Mouse (Mus musculus) hindbrain, embryonic 10.5 days (tissue): Measurements from ENCODE around the gene Hspbp1. TPM values are rescaled to one million over a fixed set of nuclear protein-coding genes. Genes with fewer than 3 reads are reported as not detected.

Source experiments
- DNase-seq: peaks from one replicate; pipeline ENCODE4 v3.0.0-alpha.2; 2017; ENCODE audit warnings: low spot score
- H3K27ac ChIP-seq: fragments of 300-500 bp; sonication (generic); 2 replicates; pipeline ENCODE4 v1.5.1; 2016; ENCODE audit warnings: mild to moderate bottlenecking, moderate library complexity
- H3K27me3 ChIP-seq: fragments of 300-500 bp; sonication (generic); 2 replicates; pipeline ENCODE4 v1.6.1; 2016; ENCODE audit warnings: mild to moderate bottlenecking; ENCODE audit not compliant: poor library complexity, insufficient read depth, severe bottlenecking
- H3K36me3 ChIP-seq: fragments of 300-500 bp; sonication (generic); 2 replicates; pipeline ENCODE4 v1.6.1; 2016; ENCODE audit warnings: mild to moderate bottlenecking, moderate library complexity
- H3K4me1 ChIP-seq: fragments of 300-500 bp; sonication (generic); replicated peaks from 2 replicates; pipeline ENCODE4 v1.6.1; 2016; ENCODE audit warnings: mild to moderate bottlenecking
- H3K4me3 ChIP-seq: fragments of 300-500 bp; sonication (generic); 2 replicates; pipeline ENCODE4 v1.5.1; 2016; ENCODE audit warnings: mild to moderate bottlenecking, moderate library complexity
- H3K9me3 ChIP-seq: fragments of 300-500 bp; sonication (generic); 2 replicates; pipeline ENCODE4 v1.6.1; 2016; ENCODE audit warnings: mild to moderate bottlenecking, moderate library complexity
- WGBS: fragments of 180-500 bp; shearing (Covaris S2); methylation state at CpG from one replicate; pipeline ENCODE4 v1.1.7; 2016; 5-methylcytosine and 5-hydroxymethylcytosine counted together
- polyA plus RNA-seq: library from polyadenylated mRNA; unstranded; fragments of >200 nt; fragmentation: Nextera tagmentation; extraction: Ambion mirVana; gene quantifications from 2 replicates; pipeline ENCODE4 v1.2.1, GENCODE M21; 2016

The Hspbp1 gene
- polyA plus RNA-seq, 1 experiment from 2014 or later, result 139 TPM

- DNase-seq, result peak; percentile 35
- 4% methylated on average over 34 of the region's 35 CpGs for WGBS
- Histone ChIP-seq H3K9me3 (0 out of 2 replicates have a peak, but pooled peaks cover 4% of the 10 kb centered on the region), H3K4me3 (peak overlapping the region; percentile 98), H3K27me3 (no peaks in the 10 kb centered on the region), H3K4me1 (peaks cover 26% of the 10 kb centered on the region), H3K36me3 (peaks cover 39% of the 10 kb centered on the region), H3K27ac (peak overlapping the region; percentile 100)
Observed at GRCm38 (mm10) chr7:4690951-4691653, 6.2 kb upstream of the Hspbp1 start.

DNA sequence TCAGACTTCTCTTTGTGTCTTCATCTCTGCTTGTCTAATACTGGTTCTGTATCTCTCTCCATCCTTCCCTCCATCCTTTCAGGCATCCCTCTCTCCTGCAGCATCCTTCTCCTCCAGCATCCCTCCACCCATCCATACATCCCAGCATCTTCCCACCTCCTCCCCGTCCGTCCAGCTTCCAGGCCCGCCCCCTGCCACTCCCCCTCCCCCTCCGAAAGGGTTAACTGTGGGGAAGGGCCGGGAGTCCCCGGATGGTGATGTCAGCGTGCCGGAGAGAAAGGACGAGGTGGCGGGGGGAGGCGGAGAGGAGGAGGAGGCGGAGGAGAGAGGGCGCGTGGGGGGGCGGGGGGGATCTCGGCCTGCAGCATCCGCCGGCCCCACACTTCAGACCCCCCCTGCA lies 5.5 kb upstream of the Hspbp1 start, which contains the start of gene Brsk1:
Gene Brsk1, plus strand, starts transcription at position 218 of the 400 bp plus-strand sequence.
- peak; percentile 95 for DNase-seq
- H3K4me3 ChIP-seq, result peak within 1 kb of the TSS; percentile 98
- H3K4me1 ChIP-seq, result peaks cover 26% of the 10 kb centered on the region
- H3K36me3 ChIP-seq, result peaks cover 32% of the 10 kb centered on the region
- 0% methylated on average over 9 of the region's 18 CpGs for WGBS
- peak within 1 kb of the TSS; percentile 100 for H3K27ac ChIP-seq
- 0 out of 2 replicates have a peak, but pooled peaks cover 4% of the 10 kb centered on the region for H3K9me3 ChIP-seq
- no peaks in the 10 kb centered on the region for H3K27me3 ChIP-seq

GRCm38 (mm10) chr7:4684203-4684602 lies 665 bp downstream of the Hspbp1 start:
- Histone ChIP-seq H3K4me3 (peak overlapping the region; percentile 69), H3K9me3 (no peaks in the 10 kb centered on the region), H3K36me3 (peaks cover 31% of the 10 kb centered on the region), H3K4me1 (peaks cover 14% of the 10 kb centered on the region), H3K27ac (peak overlapping the region; percentile 81), H3K27me3 (no peaks in the 10 kb centered on the region)
- WGBS, result 1% methylated on average over 13 of the region's 13 CpGs
- DNase-seq, result no peak

GRCm38 (mm10) chr7:4683307-4683706 lies 1.6 kb downstream of the Hspbp1 start:
- H3K36me3 ChIP-seq, result peaks cover 35% of the 10 kb centered on the region
- peaks cover 14% of the 10 kb centered on the region for H3K4me1 ChIP-seq
- H3K9me3 ChIP-seq, result no peaks in the 10 kb centered on the region
- 89% methylated on average over 5 of the region's 5 CpGs for WGBS
- no peak for DNase-seq
- H3K27me3 ChIP-seq, result no peaks in the 10 kb centered on the region
- H3K4me3 ChIP-seq, result no peak overlapping the region
- no peak overlapping the region for H3K27ac ChIP-seq

- Histone ChIP-seq H3K9me3 (no peaks in the 10 kb centered on the region), H3K36me3 (peaks cover 86% of the 10 kb centered on the region), H3K27ac (no peak overlapping the region), H3K27me3 (no peaks in the 10 kb centered on the region), H3K4me1 (no peaks in the 10 kb centered on the region), H3K4me3 (no peak overlapping the region)
- DNase-seq, result no peak
- WGBS, result 97% methylated on average over 7 of the region's 7 CpGs
Observed at GRCm38 (mm10) chr7:4675200-4675599, 9.7 kb downstream of the Hspbp1 start.

DNA sequence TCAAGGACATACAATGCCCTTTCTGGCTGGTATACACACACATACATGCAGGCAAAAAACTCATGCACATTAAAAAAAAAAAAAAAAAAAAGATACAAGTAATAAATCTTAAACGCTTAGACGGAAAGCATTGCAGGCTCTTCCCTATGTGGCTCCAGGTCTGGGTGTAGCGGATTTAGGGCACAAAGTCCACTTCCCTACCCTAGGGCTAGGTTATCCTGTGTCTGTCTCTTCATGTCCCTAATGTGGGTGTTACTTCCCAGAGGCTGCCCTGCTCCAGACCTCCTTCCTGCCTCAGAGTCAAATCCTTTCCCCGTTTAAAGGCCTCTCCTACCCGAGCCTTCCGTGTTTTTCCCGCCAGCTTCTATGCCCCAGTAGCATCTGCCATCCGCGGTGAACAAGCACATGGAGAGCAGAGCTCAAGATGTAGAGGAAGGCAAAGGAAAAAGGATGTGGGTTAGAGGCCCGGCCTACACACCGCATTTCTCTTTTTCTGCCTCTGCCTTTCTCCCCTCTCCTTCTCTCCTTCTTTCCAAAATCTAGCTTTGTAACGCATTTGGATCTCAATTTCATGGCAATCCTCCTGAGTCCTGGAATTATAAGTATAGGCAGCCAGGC lies 10.6 kb downstream of the Hspbp1 start:
- H3K9me3 ChIP-seq, result no peaks in the 10 kb centered on the region
- no peak overlapping the region for H3K27ac ChIP-seq
- no peak overlapping the region for H3K4me3 ChIP-seq
- no peak for DNase-seq
- peaks cover 88% of the 10 kb centered on the region for H3K36me3 ChIP-seq
- no peaks in the 10 kb centered on the region for H3K4me1 ChIP-seq
- 96% methylated on average over 12 of the region's 12 CpGs for WGBS
- no peaks in the 10 kb centered on the region for H3K27me3 ChIP-seq

- Histone ChIP-seq H3K27me3 (no peaks in the 10 kb centered on the region), H3K4me3 (no peak overlapping the region), H3K36me3 (peaks cover 92% of the 10 kb centered on the region), H3K9me3 (no peaks in the 10 kb centered on the region), H3K27ac (no peak overlapping the region), H3K4me1 (no peaks in the 10 kb centered on the region)
- 77% methylated on average over 4 of the region's 4 CpGs for WGBS
- no peak for DNase-seq
Observed at GRCm38 (mm10) chr7:4671956-4672355, 12.9 kb downstream of the Hspbp1 start.

GRCm38 (mm10) chr7:4670655-4671255 lies 14.1 kb downstream of the Hspbp1 start:
- no peaks in the 10 kb centered on the region for H3K9me3 ChIP-seq
- no peaks in the 10 kb centered on the region for H3K27me3 ChIP-seq
- H3K4me1 ChIP-seq, result no peaks in the 10 kb centered on the region
- 92% methylated on average over 8 of the region's 8 CpGs for WGBS
- peaks cover 92% of the 10 kb centered on the region for H3K36me3 ChIP-seq
- no peak overlapping the region for H3K4me3 ChIP-seq
- DNase-seq, result no peak
- no peak overlapping the region for H3K27ac ChIP-seq

DNA sequence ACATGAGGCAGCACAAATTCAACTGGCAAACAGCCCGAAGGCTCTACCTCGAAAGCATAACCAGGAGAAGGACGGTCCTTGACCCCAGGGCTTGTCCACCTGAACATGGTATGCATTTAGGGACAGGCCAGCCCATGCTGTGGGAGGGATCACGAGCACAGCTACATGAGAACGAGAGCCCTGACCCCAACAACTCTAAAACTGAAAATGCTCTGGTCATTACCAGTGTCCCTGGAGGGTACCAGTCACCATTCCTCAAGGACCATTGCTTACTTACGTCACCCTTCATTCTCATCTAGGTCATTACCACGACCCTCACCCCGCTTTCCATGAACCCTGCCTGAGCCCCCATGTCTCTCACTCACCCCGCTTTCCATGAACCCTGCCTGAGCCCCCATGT lies 15.7 kb downstream of the Hspbp1 start:
- 94% methylated on average over 9 of the region's 9 CpGs for WGBS
- Histone ChIP-seq H3K27ac (no peak overlapping the region), H3K9me3 (no peaks in the 10 kb centered on the region), H3K4me3 (no peak overlapping the region), H3K36me3 (peaks cover 88% of the 10 kb centered on the region), H3K4me1 (no peaks in the 10 kb centered on the region), H3K27me3 (no peaks in the 10 kb centered on the region)
- DNase-seq, result no peak

GRCm38 (mm10) chr7:4668506-4668905 lies 16.4 kb downstream of the Hspbp1 start:
- 94% methylated on average over 8 of the region's 8 CpGs for WGBS
- no peak for DNase-seq
- peaks cover 89% of the 10 kb centered on the region for H3K36me3 ChIP-seq

DNA sequence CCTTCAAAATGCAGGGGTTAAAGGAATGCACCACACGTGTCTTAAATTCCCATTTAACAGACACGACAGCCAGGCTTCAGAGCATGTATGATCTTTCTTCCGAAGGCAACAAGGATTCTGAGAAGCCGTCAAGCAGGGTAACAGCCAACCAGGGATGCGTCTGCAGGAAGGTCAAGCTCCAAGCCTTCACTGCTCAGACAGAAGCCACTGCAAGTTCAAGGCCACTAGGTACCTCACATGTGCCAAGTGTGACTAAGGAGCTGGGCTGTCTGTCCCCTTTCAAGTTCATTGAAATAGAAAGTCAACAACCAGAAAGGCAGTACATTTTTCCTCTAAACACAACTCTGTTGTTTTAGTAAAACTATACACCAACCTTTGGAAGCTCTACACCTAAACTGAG lies 18.0 kb downstream of the Hspbp1 start:
- Histone ChIP-seq H3K4me1 (no peaks in the 10 kb centered on the region), H3K4me3 (no peak overlapping the region), H3K27me3 (no peaks in the 10 kb centered on the region), H3K27ac (no peak overlapping the region), H3K36me3 (peaks cover 87% of the 10 kb centered on the region), H3K9me3 (no peaks in the 10 kb centered on the region)
- 96% methylated on average over 5 of the region's 5 CpGs for WGBS
- DNase-seq, result no peak

More at GRCm38 (mm10) chr7:4668506-4668905, 16.4 kb downstream of the Hspbp1 start:
- H3K4me3 ChIP-seq, result no peak overlapping the region
- no peak overlapping the region for H3K27ac ChIP-seq
- H3K27me3 ChIP-seq, result no peaks in the 10 kb centered on the region
- H3K9me3 ChIP-seq, result no peaks in the 10 kb centered on the region
- no peaks in the 10 kb centered on the region for H3K4me1 ChIP-seq

- H3K36me3 ChIP-seq, result peaks cover 70% of the 10 kb centered on the region
- no peak for DNase-seq
- H3K27ac ChIP-seq, result no peak overlapping the region
- no peaks in the 10 kb centered on the region for H3K9me3 ChIP-seq
- H3K27me3 ChIP-seq, result no peaks in the 10 kb centered on the region
- H3K4me1 ChIP-seq, result peaks cover 15% of the 10 kb centered on the region
- WGBS, result 84% methylated on average over 2 of the region's 2 CpGs
- no peak overlapping the region for H3K4me3 ChIP-seq
Observed at GRCm38 (mm10) chr7:4663742-4664141, 21.1 kb downstream of the Hspbp1 start.

GRCm38 (mm10) chr7:4663179-4663578 lies 21.7 kb downstream of the Hspbp1 start:
- H3K36me3 ChIP-seq, result peaks cover 65% of the 10 kb centered on the region
- 74% methylated on average over 8 of the region's 8 CpGs for WGBS
- H3K9me3 ChIP-seq, result no peaks in the 10 kb centered on the region
- DNase-seq, result no peak
- no peak overlapping the region for H3K27ac ChIP-seq
- no peak overlapping the region for H3K4me3 ChIP-seq
- peaks cover 17% of the 10 kb centered on the region for H3K4me1 ChIP-seq
- no peaks in the 10 kb centered on the region for H3K27me3 ChIP-seq
